8 mouse cellular contexts compared by ENCODE assay signal in the genomic region with DNA sequence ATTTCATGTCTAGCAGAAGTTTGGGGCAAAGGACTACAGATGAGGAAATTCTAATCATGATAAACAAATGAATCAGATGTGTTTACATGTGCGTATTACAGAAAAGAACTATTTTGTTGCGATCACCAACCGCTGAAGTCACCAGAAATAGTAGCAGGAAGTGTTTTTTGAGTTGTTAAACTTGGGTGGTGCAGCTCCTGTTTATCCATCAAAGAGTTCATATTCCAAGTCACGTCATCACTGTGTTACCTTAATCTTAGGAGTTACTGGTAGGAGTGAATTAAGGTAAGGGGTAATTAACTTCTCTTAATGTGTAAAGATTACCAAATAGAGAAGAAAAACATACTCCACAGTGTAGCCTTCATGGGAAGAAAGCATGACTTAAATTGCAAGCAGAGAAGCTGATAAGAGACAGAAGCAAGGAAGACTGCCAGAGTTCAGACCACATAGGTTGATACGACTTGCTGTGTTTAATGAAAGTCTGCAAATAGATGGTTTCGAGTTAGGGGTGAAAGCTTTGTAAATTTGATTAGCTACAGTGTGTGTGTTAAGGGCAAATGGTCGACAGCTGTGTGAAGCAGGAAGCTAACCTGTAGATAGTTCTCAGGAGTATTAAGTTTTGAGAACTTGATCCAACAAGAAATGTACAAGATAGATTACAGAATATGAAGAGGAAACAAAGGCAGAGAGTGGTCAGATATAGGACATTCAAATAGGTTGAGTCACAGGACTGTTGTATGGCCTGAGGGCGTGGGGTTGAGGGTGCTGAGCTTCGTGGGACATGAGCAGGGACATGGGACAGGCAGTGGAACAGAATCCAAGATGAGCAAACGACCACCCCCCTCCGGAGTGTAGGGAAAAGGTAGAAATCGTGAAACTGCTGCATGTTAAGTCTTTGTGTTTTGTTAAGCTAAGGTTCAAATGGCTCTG. TPM values are rescaled to one million over a fixed set of nuclear protein-coding genes. Genes with fewer than 3 reads are reported as not detected.
DNase-seq lines count a peak whose midpoint lies in the region; ATAC-seq and TF ChIP-seq lines count a peak whose summit lies in the region.

No protein-coding gene starts in this region.

- peak overlapping the region; percentile 98 for H3K4me3 ChIP-seq in heart, embryonic 12.5 days
- peak overlapping the region; percentile 83 to 94 for H3K4me3 ChIP-seq in ES-E14 (ENCODE audit: insufficient read depth in 1 of 2, low read depth in 1 of 2, low read length in 2 of 2, poor library complexity in 1 of 2, severe bottlenecking in 1 of 2)
- peak overlapping the region; percentile 95 for H3K4me3 ChIP-seq in heart, embryonic 16.5 days (ENCODE audit: low read length)

- no peak overlapping the region for H3K27ac ChIP-seq in heart, embryonic 12.5 days (ENCODE audit: poor library complexity, severe bottlenecking)
- H3K27ac ChIP-seq in ES-E14 (ENCODE audit: insufficient read depth, low read depth, low read length, poor library complexity, severe bottlenecking) = no peak overlapping the region
- no peak overlapping the region for H3K27ac ChIP-seq in heart, embryonic 16.5 days (ENCODE audit: low read length)

- 48% methylated on average over 12 of the region's 12 CpGs for WGBS in heart, embryonic 12.5 days
- 44% methylated on average over 12 of the region's 12 CpGs for WGBS in heart, embryonic 16.5 days

- peak overlapping the region; percentile 71 for H3K4me2 ChIP-seq in heart, embryonic 12.5 days
- peak overlapping the region; percentile 77 for H3K4me2 ChIP-seq in heart, embryonic 16.5 days (ENCODE audit: low read depth, low read length)

- ATAC-seq in heart, embryonic 12.5 days (ENCODE audit: insufficient number of reproducible peaks, low FRiP score) = no peak
- no peak for ATAC-seq in heart, embryonic 16.5 days (replicated peaks; ENCODE audit: extremely low read depth, insufficient read depth, low FRiP score)
- peak; percentile 18; the same call in 1 of the 2 replicates for ATAC-seq in megakaryocyte progenitor cell, adult 5-6 weeks (replicated peaks; ENCODE audit: poor library complexity)
- ATAC-seq in monocyte, adult 5-6 weeks (replicated peaks; ENCODE audit: insufficient number of reproducible peaks, low FRiP score, low TSS enrichment, poor library complexity, severe bottlenecking) = no peak

- peaks cover 27% of the 10 kb centered on the region for H3K36me3 ChIP-seq in heart, embryonic 12.5 days
- no peaks in the 10 kb centered on the region for H3K36me3 ChIP-seq in ES-E14 (ENCODE audit: control insufficient read depth, insufficient read depth, low read length, poor library complexity, severe bottlenecking)
- peaks cover 10% of the 10 kb centered on the region; the same call in 1 of the 2 replicates for H3K36me3 ChIP-seq in heart, embryonic 16.5 days (ENCODE audit: control insufficient read depth, insufficient read depth)

- in situ Hi-C loops in ES-E14 (cut with MboI; ENCODE audit: low sequenced_read_pairs in 2 of 2, unreplicated experiment in 2 of 2) = no loop called here

- DNase-seq in heart, adult 9 months (ENCODE audit: low spot score in 2 of 2) = no peak
- DNase-seq in ES-E14 (ENCODE audit: low read depth, low spot score) = no peak
- DNase-seq in spleen, postnatal 36 days (ENCODE audit: low spot score in 2 of 2) = no peak
- DNase-seq in adrenal gland, postnatal 36 days = no peak

- no peaks in the 10 kb centered on the region for H3K27me3 ChIP-seq in heart, embryonic 12.5 days (replicated peaks)
- no peaks in the 10 kb centered on the region for H3K27me3 ChIP-seq in heart, embryonic 16.5 days (ENCODE audit: control insufficient read depth, insufficient read depth, low read length)

- peaks cover 9% of the 10 kb centered on the region; the same call in 1 of the 2 replicates for H3K4me1 ChIP-seq in heart, embryonic 12.5 days (replicated peaks)
- H3K4me1 ChIP-seq in ES-E14 (ENCODE audit: control insufficient read depth in 2 of 2, insufficient read depth in 2 of 2, low read length in 2 of 2, poor library complexity in 1 of 2) = no peaks in the 10 kb centered on the region
- peaks cover 4% of the 10 kb centered on the region for H3K4me1 ChIP-seq in heart, embryonic 16.5 days (ENCODE audit: control insufficient read depth, insufficient read depth, low read length)

- H3K9me3 ChIP-seq in heart, embryonic 12.5 days (replicated peaks) = no peaks in the 10 kb centered on the region
- no peaks in the 10 kb centered on the region for H3K9me3 ChIP-seq in ES-E14 (ENCODE audit: control insufficient read depth, insufficient read depth, low read depth, low read length)
- H3K9me3 ChIP-seq in heart, embryonic 16.5 days (replicated peaks; ENCODE audit: control insufficient read depth, low read length) = no peaks in the 10 kb centered on the region

- H3K9ac ChIP-seq in heart, embryonic 12.5 days = peak overlapping the region; percentile 77; the same call in 1 of the 2 replicates
- no peak overlapping the region; the same call in 1 of the 2 replicates for H3K9ac ChIP-seq in ES-E14 (ENCODE audit: insufficient read depth, low read depth, low read length, poor library complexity, severe bottlenecking)
- peak overlapping the region; percentile 82 for H3K9ac ChIP-seq in heart, embryonic 16.5 days (ENCODE audit: low read length)

TF ChIP-seq in ES-E14, 5 proteins besides CTCF, POLR2A, EP300 and RAD21:
- TF ChIP-seq CHD2 (IDR thresholded peaks at IDR 0.05; ENCODE audit: low read depth, low read length) = no peak
- no peak for TF ChIP-seq MAFK (IDR thresholded peaks at IDR 0.05; ENCODE audit: insufficient read depth, low read depth, low read length)
- TF ChIP-seq HCFC1 (IDR thresholded peaks at IDR 0.05; ENCODE audit: borderline replicate concordance, insufficient read depth, low read length) = no peak
- TF ChIP-seq ZNF384 (IDR thresholded peaks at IDR 0.05; ENCODE audit: low read depth, low read length) = no peak
- no peak for TF ChIP-seq ZC3H11A (IDR thresholded peaks at IDR 0.05; ENCODE audit: borderline replicate concordance, low read depth, low read length)

RNA-seq across cellular contexts. Expression of a gene that starts 1.0 kb away (rescaled TPM):
- 14.7 and 15.7 TPM in 2 replicates for polyA plus RNA-seq in heart, embryonic 12.5 days (2016; fragmentation: Nextera tagmentation; extraction: Ambion mirVana)
- 10.4 and 10.8 TPM in 2 replicates for total RNA-seq in ES-E14 (2012; rRNA removed)
- 12.6 and 14.2 TPM in 2 replicates for polyA plus RNA-seq in heart, embryonic 16.5 days (2015; fragmentation: Nextera tagmentation; extraction: Ambion mirVana)
- total RNA-seq in megakaryocyte progenitor cell, adult 5-6 weeks (2015) = 11.1 and 11.3 TPM in 2 replicates
- 11.9 and 16.1 TPM in 2 replicates for total RNA-seq in megakaryocyte progenitor cell, adult 5-6 weeks (2017)
- 22.0 to 38.2 TPM (median 30.7 TPM) in 3 replicates for total RNA-seq in monocyte, adult 5-6 weeks (2017)
- 10 to 100 TPM; 10.8 to 12.6 TPM for total RNA-seq in adrenal gland, postnatal 36 days (2021)

RNA-seq across cellular contexts. Expression of a gene that starts 23.7 kb away (rescaled TPM):
- not detected in 2 replicates for polyA plus RNA-seq in heart, embryonic 12.5 days (2016; fragmentation: Nextera tagmentation; extraction: Ambion mirVana)
- total RNA-seq in ES-E14 (2012; rRNA removed) = 0.11 and 0.49 TPM in 2 replicates
- 0.08 TPM in 1 of 2 replicates, not detected in the other for polyA plus RNA-seq in heart, embryonic 16.5 days (2015; fragmentation: Nextera tagmentation; extraction: Ambion mirVana)
- total RNA-seq in megakaryocyte progenitor cell, adult 5-6 weeks (2015) = not detected in 2 replicates
- total RNA-seq in megakaryocyte progenitor cell, adult 5-6 weeks (2017) = not detected in 2 replicates
- total RNA-seq in monocyte, adult 5-6 weeks (2017) = not detected in 3 replicates
- not detected for total RNA-seq in adrenal gland, postnatal 36 days (2021)

RNA-seq across cellular contexts. Expression of a gene that starts 40.4 kb away (rescaled TPM):
- 24.0 and 24.1 TPM in 2 replicates for polyA plus RNA-seq in heart, embryonic 12.5 days (2016; fragmentation: Nextera tagmentation; extraction: Ambion mirVana)
- total RNA-seq in ES-E14 (2012; rRNA removed) = 22.6 and 24.7 TPM in 2 replicates
- 19.8 and 20.5 TPM in 2 replicates for polyA plus RNA-seq in heart, embryonic 16.5 days (2015; fragmentation: Nextera tagmentation; extraction: Ambion mirVana)
- 32.8 and 53.8 TPM in 2 replicates for total RNA-seq in megakaryocyte progenitor cell, adult 5-6 weeks (2015)
- total RNA-seq in megakaryocyte progenitor cell, adult 5-6 weeks (2017) = 43.0 and 45.4 TPM in 2 replicates
- total RNA-seq in monocyte, adult 5-6 weeks (2017) = 52.8 to 60.8 TPM (median 54.6 TPM) in 3 replicates
- 10 to 100 TPM; 14.5 to 20.2 TPM for total RNA-seq in adrenal gland, postnatal 36 days (2021)

RNA-seq across cellular contexts. Expression of a gene that starts 40.6 kb away (rescaled TPM):
- 89.9 and 91.5 TPM in 2 replicates for polyA plus RNA-seq in heart, embryonic 12.5 days (2016; fragmentation: Nextera tagmentation; extraction: Ambion mirVana)
- total RNA-seq in ES-E14 (2012; rRNA removed) = 85.4 and 86.2 TPM in 2 replicates
- polyA plus RNA-seq in heart, embryonic 16.5 days (2015; fragmentation: Nextera tagmentation; extraction: Ambion mirVana) = 55.5 and 63.5 TPM in 2 replicates
- 32.4 and 36.8 TPM in 2 replicates for total RNA-seq in megakaryocyte progenitor cell, adult 5-6 weeks (2015)
- 33.1 and 40.1 TPM in 2 replicates for total RNA-seq in megakaryocyte progenitor cell, adult 5-6 weeks (2017)
- 18.7 to 31.3 TPM (median 30.3 TPM) in 3 replicates for total RNA-seq in monocyte, adult 5-6 weeks (2017)
- total RNA-seq in adrenal gland, postnatal 36 days (2021) = 10 to 100 TPM; 34.5 to 47.3 TPM

RNA-seq across cellular contexts. Expression of a gene that starts 48.2 kb away (rescaled TPM):
- polyA plus RNA-seq in heart, embryonic 12.5 days (2016; fragmentation: Nextera tagmentation; extraction: Ambion mirVana) = not detected in 2 replicates
- total RNA-seq in ES-E14 (2012; rRNA removed) = not detected in 2 replicates
- polyA plus RNA-seq in heart, embryonic 16.5 days (2015; fragmentation: Nextera tagmentation; extraction: Ambion mirVana) = 0.19 and 0.58 TPM in 2 replicates
- not detected in 2 replicates for total RNA-seq in megakaryocyte progenitor cell, adult 5-6 weeks (2015)
- total RNA-seq in megakaryocyte progenitor cell, adult 5-6 weeks (2017) = not detected in 2 replicates
- not detected in 3 replicates for total RNA-seq in monocyte, adult 5-6 weeks (2017)
- total RNA-seq in adrenal gland, postnatal 36 days (2021) = not detected
